Mouse (Mus musculus): ENCODE results near the gene Gm10073. TPM values are rescaled to one million over a fixed set of nuclear protein-coding genes. Genes with fewer than 3 reads are reported as not detected.
"Not testable (repeated sequence)": the region's sequence is repeated elsewhere in the genome, so short reads cannot be mapped to it uniquely, and the experiment has no call there.

Gene Gm10073
- total and polyA plus RNA-seq, 3 experiments = 21.6 to 224 (median 117) TPM

- no peaks in the 10 kb centered on the region for H3K36me3 ChIP-seq (replicated peaks in 1 of 2; ENCODE audit: control insufficient read depth in 1 of 2, insufficient read depth in 1 of 2, low read length in 1 of 2)
- no peaks in the 10 kb centered on the region for H3K27me3 ChIP-seq (replicated peaks)
- H3K9ac ChIP-seq (ENCODE audit: insufficient read depth, low read depth) = no peak overlapping the region
- no peaks in the 10 kb centered on the region for H3K79me2 ChIP-seq (replicated peaks; ENCODE audit: control insufficient read depth, extremely low read depth, insufficient read depth, poor library complexity, severe bottlenecking)
- no peak overlapping the region for H3K4me3 ChIP-seq (replicated peaks in 1 of 3; ENCODE audit: low read depth in 2 of 3, low read length in 2 of 3, poor library complexity in 1 of 3)
- no peak overlapping the region for H3K27ac ChIP-seq (ENCODE audit: insufficient read depth, low read depth)
- no peak for DNase-seq (ENCODE audit: extremely low read depth)
- H3K4me2 ChIP-seq (ENCODE audit: insufficient read depth, low read depth, poor library complexity, severe bottlenecking) = no peak overlapping the region
- dilution Hi-C loops (cut with MboI; ENCODE audit: extremely low pct_ligation_motif_present, extremely low pct_unique_long_range_greater_than_20kb, low sequenced_read_pairs) = no loop called here
- in situ Hi-C loops (cut with MboI; ENCODE audit: low pct_ligation_motif_present, low pct_unique_long_range_greater_than_20kb, low sequenced_read_pairs) = no loop called here
- TF ChIP-seq RAD21 (IDR thresholded peaks at IDR 0.05; ENCODE audit: low read depth, low read length) (no peak), POLR2AphosphoS2 (IDR thresholded peaks at IDR 0.05; ENCODE audit: low read depth, low read length) (no peak)
- H3K9me3 ChIP-seq (replicated peaks; ENCODE audit: low read length) = peaks cover 5% of the 10 kb centered on the region
- peaks cover 0 to 20% of the 10 kb centered on the region in 2 experiments; a peak in 2 of 4 replicates for H3K4me1 ChIP-seq (ENCODE audit: control insufficient read depth in 1 of 2, insufficient read depth in 2 of 2)
Observed at GRCm38 (mm10) chr8:106608425-106608824, 35.2 kb upstream of the Gm10073 start.

- H3K79me2 ChIP-seq (replicated peaks; ENCODE audit: control insufficient read depth, extremely low read depth, insufficient read depth, poor library complexity, severe bottlenecking); dilution Hi-C loops (cut with MboI; ENCODE audit: extremely low pct_ligation_motif_present, extremely low pct_unique_long_range_greater_than_20kb, low sequenced_read_pairs); H3K27ac ChIP-seq (ENCODE audit: insufficient read depth, low read depth); H3K9ac ChIP-seq (ENCODE audit: insufficient read depth, low read depth); DNase-seq (ENCODE audit: extremely low read depth); H3K27me3 ChIP-seq (replicated peaks); in situ Hi-C loops (cut with MboI; ENCODE audit: low pct_ligation_motif_present, low pct_unique_long_range_greater_than_20kb, low sequenced_read_pairs); H3K4me3 ChIP-seq (replicated peaks in 1 of 3; ENCODE audit: low read depth in 2 of 3, low read length in 2 of 3, poor library complexity in 1 of 3); H3K4me2 ChIP-seq (ENCODE audit: insufficient read depth, low read depth, poor library complexity, severe bottlenecking); H3K9me3 ChIP-seq (replicated peaks; ENCODE audit: low read length); H3K36me3 ChIP-seq (replicated peaks in 1 of 2; ENCODE audit: control insufficient read depth in 1 of 2, insufficient read depth in 1 of 2, low read length in 1 of 2): not testable (repeated sequence)
- peak; percentile 47 for TF ChIP-seq ZNF384 (IDR thresholded peaks at IDR 0.05; ENCODE audit: low read depth, low read length)
- H3K4me1 ChIP-seq (ENCODE audit: control insufficient read depth in 1 of 2, insufficient read depth in 2 of 2) = peaks cover 0 to 20% of the 10 kb centered on the region in 2 experiments; a peak in 2 of 4 replicates
Observed at GRCm38 (mm10) chr8:106607783-106608182, 34.5 kb upstream of the Gm10073 start.

- TF ChIP-seq ETS1 (conservative IDR thresholded peaks at IDR 0.05; ENCODE audit: low read depth, low read length) (no peak), E2F4 (IDR thresholded peaks at IDR 0.05; ENCODE audit: insufficient replicate concordance, low read depth, low read length) (no peak), HCFC1 (IDR thresholded peaks at IDR 0.05; ENCODE audit: low read depth, low read length) (no peak), EP300 (IDR thresholded peaks at IDR 0.05; ENCODE audit: low read length) (no peak), RAD21 (IDR thresholded peaks at IDR 0.05; ENCODE audit: low read depth, low read length) (no peak), NRF1 (IDR thresholded peaks at IDR 0.05; ENCODE audit: low read depth, low read length) (no peak), MXI1 (IDR thresholded peaks at IDR 0.05; ENCODE audit: low read depth, low read length) (no peak), SMC3 (IDR thresholded peaks at IDR 0.05; ENCODE audit: low read depth, low read length) (no peak), GABPA (IDR thresholded peaks at IDR 0.05; ENCODE audit: insufficient replicate concordance, low read depth, low read length) (no peak), ZKSCAN1 (IDR thresholded peaks at IDR 0.05; ENCODE audit: borderline replicate concordance, low read depth, low read length) (no peak), CHD1 (IDR thresholded peaks at IDR 0.05; ENCODE audit: low read depth, low read length) (no peak), SIN3A (IDR thresholded peaks at IDR 0.05; ENCODE audit: low read length) (no peak), MAZ (IDR thresholded peaks at IDR 0.05; ENCODE audit: low read depth, low read length) (no peak), RCOR1 (conservative IDR thresholded peaks at IDR 0.05; ENCODE audit: low read depth, low read length) (no peak), ZC3H11A (IDR thresholded peaks at IDR 0.05; ENCODE audit: low read depth, low read length) (no peak), JUND (conservative IDR thresholded peaks at IDR 0.05; ENCODE audit: low read depth, low read length) (no peak), ELF1 (IDR thresholded peaks at IDR 0.05; ENCODE audit: low read depth, low read length) (no peak)
- no peak overlapping the region for H3K4me2 ChIP-seq (ENCODE audit: insufficient read depth, low read depth, poor library complexity, severe bottlenecking)
- dilution Hi-C loops (cut with MboI; ENCODE audit: extremely low pct_ligation_motif_present, extremely low pct_unique_long_range_greater_than_20kb, low sequenced_read_pairs) = no loop called here
- in situ Hi-C loops (cut with MboI; ENCODE audit: low pct_ligation_motif_present, low pct_unique_long_range_greater_than_20kb, low sequenced_read_pairs) = no loop called here
- H3K4me1 ChIP-seq (ENCODE audit: control insufficient read depth in 1 of 2, insufficient read depth in 2 of 2) = peaks cover 0 to 14% of the 10 kb centered on the region in 2 experiments; a peak in 2 of 4 replicates
- H3K36me3 ChIP-seq (replicated peaks in 1 of 2; ENCODE audit: control insufficient read depth in 1 of 2, insufficient read depth in 1 of 2, low read length in 1 of 2) = no peaks in the 10 kb centered on the region
- H3K27ac ChIP-seq (ENCODE audit: insufficient read depth, low read depth) = no peak overlapping the region
- H3K4me3 ChIP-seq (replicated peaks in 1 of 3; ENCODE audit: low read depth in 2 of 3, low read length in 2 of 3, poor library complexity in 1 of 3) = no peak overlapping the region
- H3K79me2 ChIP-seq (replicated peaks; ENCODE audit: control insufficient read depth, extremely low read depth, insufficient read depth, poor library complexity, severe bottlenecking) = no peaks in the 10 kb centered on the region
- peaks cover 9% of the 10 kb centered on the region for H3K9me3 ChIP-seq (replicated peaks; ENCODE audit: low read length)
- DNase-seq (ENCODE audit: extremely low read depth) = no peak
- no peaks in the 10 kb centered on the region for H3K27me3 ChIP-seq (replicated peaks)
- no peak overlapping the region for H3K9ac ChIP-seq (ENCODE audit: insufficient read depth, low read depth)
Observed at GRCm38 (mm10) chr8:106606601-106607145, 33.4 kb upstream of the Gm10073 start.
